Mouse (Mus musculus) thymus, postnatal 4 days (tissue): ENCODE results near the gene A730015C16Rik.
A peak's percentile ranks its signal among the peaks of the same experiment; 100 is the strongest.

Source experiments
- DNase-seq: peaks from one replicate; pipeline ENCODE4 v3.0.0; 2021

Gene A730015C16Rik

DNA sequence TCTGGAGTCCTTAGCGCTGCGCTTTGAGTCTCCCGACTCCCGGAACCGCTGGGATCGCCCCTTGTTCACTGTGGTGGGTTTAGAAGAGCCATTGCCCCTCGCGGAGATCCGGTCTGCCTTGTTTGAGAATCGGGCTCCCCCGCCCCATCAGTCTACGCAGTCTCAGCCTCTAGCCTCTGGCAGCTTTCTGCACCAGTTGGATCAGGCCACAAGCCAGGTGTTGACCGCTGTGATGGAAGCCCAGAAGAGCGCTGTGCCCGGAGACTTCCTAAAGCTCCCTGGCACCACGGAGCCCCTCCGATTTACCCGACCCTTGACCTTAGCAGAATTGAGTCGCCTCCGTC lies at the start of gene A730015C16Rik:
A730015C16Rik (minus strand) TSS at position 115 of the 344 bp plus-strand sequence.
- DNase-seq: peak; percentile 51

DNA sequence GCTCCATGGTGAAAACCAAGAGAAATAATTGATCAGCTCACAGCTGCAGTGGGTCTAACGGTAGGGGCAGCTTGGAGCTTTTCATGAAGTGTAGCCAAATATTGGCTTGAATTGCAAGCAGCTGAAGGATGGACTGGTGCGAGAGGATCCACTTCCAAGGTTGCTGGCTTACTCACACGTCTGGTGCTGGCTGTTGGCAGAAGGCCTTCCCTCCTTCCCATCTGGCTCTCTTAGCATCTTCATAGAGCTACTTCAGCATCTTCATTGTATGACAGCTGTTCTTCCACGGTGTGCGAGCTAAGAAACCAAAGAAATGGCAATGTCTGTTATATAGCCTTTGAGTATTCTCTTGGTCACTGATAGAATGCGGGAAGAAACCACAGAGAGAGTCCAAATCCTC lies 42.5 kb upstream of the A730015C16Rik start:
- no peak for DNase-seq

DNA sequence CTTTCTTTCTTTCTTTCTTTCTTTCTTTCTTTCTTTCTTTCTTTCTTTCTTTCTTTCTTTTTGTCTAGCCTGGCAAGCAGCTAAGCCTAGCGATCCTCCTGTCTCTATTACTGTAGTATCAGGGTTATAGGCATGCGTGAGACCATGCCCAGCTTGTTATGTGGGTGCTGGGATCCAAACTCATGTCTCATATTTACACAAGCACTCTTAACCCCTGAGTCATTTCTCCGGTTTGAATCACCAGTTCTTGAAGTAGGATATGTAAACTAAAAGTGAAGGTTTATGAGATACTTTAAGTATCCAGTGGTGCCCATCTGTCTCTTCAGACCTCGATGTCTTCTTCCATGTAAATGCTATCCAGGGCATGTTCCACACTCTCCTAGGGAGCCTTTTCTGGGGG lies 39.0 kb upstream of the A730015C16Rik start:
- no peak for DNase-seq

DNA sequence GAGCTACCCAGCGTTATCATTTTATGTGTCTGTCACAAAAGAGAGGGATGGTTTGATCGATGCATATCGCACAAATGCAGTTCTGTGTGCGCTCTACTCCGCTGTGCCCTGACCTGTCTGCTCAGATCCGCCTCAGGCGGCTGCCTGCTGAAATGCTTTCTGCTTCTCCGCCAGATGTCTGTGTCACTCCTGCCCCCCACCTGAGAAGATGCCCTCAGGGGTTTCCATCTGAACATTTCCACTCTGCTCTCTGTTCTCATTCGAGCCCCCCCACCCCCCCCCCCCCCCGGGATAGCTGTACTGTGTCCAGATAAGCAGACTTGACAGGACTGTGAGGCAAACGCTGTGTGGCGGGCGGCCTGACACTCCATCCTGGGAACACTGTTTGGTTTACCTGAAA lies 35.4 kb upstream of the A730015C16Rik start:
- no peak for DNase-seq

DNA sequence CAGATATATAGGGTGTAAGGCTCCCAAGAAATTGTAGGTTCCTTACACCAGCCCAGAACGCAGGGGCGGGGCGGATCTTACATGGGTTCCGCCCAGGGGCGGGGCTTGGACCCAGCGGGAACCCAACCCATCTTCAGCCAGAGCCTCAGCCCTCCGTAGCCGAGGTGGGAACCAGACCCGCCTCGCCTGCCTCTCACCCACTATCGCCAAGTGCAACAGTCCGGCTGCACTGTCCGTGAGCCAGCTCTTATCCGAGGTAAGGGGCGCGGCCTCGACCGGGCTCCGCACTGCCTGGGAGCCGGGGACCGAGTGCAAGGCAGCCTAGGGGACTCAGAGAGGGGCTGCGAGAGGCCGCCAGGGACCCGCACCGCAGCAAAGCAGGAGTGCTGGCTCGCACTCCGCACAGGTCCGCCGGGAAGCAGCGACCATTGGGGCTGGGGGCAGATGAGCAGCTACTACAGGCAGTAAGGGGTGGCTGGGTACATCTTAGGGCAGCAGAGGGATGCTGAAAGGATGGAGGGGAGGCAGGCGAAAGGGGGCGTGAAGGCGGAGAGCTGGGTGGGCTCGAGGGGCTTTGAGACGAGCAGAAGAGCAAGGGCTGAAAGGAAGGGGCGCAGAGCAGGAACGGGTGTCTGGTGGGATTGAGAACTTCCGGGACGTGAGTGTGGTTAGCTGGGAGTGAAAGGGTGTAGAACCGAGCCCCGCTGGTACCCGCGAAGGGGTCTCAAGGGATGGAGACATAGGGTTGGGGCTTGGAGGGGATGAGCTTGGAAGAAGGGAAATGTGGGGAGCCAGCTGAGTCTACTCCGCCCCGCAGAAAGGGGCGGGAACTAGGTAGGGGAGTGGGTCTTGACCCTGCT lies 30.8 kb upstream of the A730015C16Rik start, which contains the start of gene Rab3b:
Rab3b (plus strand) TSS at position 101 of the 860 bp plus-strand sequence.
- DNase-seq: peak; percentile 81

DNA sequence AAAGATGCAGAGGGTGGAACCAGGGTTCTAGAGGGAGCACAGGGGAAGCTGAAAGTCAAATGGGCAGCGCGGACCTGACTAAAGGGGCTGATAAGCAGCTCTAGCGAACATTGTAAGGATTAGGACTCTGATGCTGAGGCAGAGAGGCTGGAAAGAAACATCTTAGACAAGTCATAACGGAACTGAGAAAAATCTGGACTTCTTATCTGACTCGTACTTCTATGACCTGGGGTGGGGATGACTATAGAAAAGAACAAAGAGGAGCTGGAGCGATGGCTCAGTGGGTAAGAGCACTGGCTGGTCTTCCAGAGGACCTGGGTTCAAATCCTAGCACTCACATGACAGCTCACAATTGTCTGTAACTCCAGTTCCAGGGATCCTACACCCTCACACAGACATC lies 29.5 kb upstream of the A730015C16Rik start:
- DNase-seq: no peak

DNA sequence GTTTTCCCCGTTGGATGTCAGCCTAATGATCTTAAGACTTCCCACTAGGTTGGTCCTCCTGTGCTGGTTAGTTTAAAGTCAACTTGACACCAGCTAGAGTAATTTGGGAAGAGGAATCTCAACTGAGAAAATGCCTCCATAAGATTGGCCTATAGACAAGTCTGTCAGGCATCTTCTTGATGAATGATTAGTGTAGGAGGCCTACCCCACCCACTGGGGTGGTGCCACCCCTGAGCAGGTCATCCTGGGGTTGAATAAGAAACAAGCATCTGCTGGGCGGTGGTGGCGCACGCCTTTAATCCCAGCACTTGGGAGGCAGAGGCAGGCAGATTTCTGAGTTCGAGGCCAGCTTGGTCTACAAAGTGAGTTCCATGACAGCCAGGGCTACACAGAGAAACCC lies 25.3 kb upstream of the A730015C16Rik start:
- DNase-seq: no peak

DNA sequence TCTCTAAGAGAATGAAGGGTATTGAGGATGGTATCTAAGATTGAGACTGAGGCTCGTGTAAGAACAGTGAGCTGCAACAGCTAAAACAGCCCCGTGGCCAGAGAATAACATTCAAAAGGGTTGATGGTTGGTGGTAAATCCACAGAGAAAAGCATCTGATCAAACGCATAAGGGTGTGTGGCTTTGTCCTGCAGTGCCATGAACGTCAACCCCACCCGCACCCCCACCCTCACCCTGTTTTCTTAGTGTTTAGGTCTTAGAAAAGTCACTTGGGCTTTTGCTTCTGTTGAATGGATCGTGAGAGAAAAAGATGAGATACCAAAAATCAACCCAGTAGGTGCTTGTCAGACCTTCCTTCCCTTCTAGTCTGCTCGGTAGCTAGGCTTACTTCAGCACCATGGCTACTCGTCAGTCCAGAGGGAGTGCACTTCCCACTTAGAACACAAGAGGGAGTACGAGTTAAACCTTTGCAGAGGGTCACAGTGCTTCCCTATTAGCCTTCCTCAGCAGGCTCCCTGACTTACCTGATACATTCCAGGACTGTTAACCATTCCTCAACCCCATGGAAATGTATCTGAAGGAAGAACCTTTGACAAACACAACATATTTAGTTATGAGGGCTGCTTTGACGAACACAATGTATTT lies 21.4 kb upstream of the A730015C16Rik start:
- peak; percentile 77 for DNase-seq

DNA sequence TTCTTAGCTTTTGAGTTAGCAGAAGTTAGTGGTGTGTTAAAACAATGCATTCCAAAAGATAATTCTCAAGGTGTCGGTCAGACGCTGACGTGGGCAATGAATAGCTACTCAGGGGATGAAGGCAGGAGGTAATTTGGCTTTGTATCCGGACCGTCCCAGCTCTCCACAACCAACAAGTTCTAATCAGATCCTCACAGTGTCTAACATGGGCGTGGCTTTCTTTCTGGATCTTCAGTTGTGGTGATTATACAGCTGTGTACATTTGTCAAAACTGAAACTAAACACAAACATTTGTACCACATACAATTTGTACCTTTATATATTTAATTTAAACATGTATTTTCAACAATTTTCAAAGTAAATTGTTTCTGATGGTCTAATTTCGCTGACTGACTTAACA lies 18.4 kb upstream of the A730015C16Rik start:
- no peak for DNase-seq

DNA sequence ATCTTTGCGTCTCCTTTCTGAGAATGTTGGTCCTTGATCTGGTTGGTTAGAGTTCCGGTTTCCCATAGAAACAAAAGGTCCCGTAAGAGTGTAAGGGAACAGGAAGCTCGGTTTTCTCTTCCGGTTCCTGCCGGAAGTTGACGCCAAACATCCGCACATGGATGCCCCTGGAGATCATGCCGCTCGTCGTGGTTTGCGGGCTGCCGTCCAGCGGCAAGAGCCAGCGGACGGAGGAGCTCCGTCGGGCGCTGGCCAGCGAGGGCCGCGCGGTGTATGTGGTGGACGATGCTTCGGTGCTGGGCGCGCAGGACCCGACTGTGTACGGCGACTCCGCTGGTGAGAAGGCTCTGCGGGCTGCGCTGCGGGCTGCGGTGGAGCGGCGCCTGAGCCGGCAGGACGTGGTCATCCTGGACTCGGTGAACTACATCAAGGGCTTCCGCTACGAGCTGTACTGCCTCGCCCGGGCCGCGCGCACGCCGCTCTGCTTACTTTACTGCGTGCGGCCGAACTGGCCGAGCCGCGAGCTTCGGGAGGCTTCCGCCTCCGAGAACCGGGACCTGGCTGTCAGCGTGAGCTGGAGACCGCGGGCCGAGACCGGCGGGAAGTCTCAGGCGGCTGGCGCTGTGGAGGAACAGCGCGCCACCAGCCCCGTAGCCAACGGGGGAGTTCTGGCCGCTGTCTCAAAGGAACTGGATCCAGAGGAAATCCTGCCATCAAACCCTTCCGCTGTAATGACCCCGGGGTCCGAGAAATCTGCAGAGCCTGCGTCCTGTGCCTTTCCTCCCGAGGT lies 509 bp downstream of the A730015C16Rik start, which contains the start of gene Kti12:
Kti12 (plus strand) TSS at position 71 of the 790 bp plus-strand sequence.
- DNase-seq: peak; percentile 75

DNA sequence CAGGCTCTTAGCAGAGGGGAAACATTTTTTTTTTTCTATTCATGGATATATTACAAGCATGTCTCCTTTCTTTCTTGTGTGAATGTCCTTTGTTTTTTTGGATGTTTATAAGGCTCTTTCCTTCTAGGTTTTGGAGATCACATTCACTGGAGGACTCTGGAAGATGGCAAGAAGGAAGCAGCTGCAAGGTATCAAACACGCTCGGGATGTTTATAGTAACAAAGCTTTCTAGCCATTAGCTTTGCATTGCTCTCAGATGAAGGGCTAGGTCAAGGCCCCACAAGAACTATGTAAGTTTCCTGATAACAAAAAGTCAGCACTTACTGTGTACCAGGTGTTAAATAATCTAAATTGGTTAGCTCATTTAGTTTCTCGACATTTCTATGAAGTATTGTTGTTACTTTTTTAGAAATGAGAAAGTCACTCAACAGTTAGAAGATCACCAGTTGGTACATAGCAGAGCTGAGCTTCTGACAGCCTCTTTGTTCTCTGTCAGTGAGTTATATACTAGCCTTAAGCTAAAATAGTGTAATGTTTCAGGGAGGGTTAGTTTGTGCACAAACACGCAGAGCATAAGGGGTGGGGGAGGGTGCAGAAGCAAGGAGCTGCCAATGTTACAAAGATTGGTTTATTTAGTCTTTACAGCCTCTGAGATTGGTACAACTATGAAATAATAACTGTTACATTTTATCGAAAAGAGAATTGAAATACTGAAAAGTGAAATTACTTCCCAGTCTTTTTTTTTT lies 2.4 kb downstream of the A730015C16Rik start:
- no peak for DNase-seq

DNA sequence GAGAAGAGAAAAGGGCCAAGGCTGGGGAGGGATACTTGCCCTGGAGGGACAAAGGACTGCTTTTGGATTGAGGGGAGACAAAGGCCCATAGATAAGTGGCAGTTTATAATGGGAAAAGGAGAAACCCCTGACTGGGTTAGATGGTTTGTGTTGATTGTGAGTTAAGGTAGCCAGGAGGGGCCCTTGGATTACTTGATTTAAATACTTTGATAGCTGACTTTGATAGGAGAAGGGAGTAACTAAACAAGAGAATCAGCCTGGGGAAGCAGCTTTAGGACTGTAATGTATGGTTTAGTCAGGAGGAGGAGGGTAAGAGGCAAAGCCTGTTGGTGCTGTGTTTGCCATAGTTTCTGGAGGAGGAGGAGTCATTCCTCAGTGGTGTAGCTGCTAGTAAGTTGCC lies 5.1 kb downstream of the A730015C16Rik start:
- no peak for DNase-seq

DNA sequence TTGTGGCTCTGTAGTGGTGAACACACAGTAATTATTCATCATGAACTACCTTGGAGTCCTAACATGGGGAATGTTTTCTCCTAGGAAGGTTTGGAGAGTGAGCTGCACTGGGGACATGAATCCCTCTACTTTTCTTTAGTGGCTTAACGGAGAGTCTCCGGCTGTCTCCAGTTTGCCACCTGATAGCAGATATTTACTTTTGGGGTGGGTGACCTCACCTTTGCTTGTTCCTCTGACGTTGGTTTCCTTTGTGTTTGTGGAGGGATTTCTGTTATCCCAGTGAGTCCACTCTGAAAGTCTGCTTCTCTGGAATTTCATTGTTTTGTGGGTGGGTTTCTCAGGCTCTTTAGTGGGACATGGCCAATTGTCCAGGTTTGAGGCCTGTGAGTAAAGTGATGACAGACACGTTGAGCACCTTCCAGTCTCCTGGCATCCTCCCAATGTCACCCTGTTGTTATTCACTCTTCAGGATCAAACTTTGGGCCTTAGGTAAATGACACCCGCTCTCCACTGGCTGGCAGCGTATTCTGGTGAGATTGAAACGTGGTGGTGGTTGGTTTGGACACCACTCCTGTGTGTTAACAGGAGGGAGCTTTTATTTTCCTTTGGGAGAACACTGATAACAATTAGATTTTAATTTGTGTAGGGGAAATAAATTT lies 6.4 kb downstream of the A730015C16Rik start:
- DNase-seq: no peak

DNA sequence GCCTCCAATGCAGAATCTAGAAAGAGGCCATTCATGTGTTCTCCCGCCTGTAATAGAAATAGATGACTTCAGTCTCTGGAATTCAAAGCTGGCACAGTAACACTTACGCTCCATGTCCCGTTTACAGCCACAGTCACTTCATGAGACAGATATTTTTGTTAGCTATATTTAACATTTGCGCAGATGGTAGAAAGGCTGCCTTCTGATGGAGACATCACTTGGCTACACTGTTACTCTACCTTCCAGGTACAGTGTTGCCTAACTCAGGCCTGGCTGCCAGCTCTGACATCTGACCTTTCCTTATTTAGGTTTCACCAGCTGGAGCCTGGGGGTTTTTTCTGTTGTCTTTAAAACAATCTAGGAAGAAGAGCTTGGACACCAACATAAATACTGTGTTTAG lies 10.4 kb downstream of the A730015C16Rik start:
- no peak for DNase-seq

DNA sequence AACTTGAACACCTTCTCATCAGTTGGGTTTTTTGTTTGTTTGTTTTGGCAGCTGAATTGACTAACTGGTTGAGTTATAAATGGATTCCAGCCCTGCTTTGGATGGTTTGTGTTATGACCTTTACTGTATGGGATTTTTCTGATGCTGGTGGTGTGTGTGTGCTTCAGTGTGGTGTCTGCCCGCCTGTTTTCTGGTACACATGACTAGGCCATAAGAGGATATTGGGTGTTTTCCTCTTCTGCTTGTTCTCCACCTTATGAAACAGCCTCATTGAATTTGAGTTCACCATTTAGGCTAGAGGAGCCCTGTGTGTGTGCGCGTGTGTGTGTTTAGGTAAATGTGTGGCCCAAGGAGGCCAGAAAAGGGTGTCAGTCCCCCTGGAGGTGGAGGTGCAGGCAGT lies 12.9 kb downstream of the A730015C16Rik start:
- DNase-seq: peak; percentile 18

DNA sequence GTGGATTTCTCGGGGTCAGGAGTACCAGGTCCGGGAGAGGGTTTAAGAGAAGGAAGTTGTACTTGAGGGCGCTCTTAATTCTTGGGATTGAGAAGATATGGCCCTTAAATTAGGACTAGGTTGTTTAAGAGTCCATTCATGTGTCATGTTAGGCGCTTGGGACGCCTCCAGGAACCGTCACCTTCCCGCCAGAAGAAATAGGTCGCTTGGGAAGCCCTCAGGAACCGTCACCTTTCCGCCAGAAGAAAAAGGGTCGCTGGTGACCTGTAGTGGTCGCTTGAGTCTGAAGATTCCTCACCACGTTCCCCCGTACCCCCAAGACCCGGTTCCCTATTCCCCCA lies 13.5 kb downstream of the A730015C16Rik start:
- peak; percentile 20 for DNase-seq

DNA sequence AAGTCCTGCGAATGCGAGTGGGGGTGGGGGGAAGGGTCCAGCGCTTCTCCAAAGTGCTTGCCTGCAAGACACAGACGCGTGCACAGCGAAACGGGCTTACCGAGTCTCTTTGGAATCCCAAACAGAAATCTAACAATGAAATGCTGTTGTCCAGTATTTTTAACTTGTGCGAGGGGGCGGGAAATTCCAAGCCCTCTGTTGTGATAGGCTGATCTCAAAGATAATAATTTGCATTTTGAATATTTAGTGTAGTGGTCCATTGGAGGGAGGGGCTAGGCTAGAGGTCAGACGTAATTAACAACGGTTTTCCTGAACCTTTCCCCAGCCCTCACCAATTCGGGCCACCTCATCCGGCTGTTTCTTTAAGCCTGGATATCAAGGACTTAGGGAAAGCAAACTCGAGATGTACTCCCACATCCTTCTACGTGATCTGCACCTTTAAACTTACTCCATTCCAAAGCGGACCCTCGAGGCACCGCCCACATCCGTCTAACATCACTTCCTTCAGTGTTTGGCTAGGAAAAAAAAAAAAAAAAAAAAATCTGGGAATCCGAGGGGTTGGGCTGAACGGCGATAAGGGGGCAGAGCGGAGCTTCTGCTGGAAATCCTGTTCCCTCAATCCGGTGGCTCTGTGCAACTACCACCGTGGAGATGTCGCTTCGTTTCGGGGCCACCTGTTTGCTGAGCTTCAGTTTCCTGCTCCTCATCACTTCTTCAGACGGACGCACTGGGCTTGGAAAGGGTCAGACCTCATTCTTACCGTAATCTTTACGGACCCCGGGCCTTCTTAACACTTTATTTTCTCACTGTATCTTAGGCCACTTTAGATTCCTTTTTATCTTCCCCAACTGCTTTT lies 14.1 kb downstream of the A730015C16Rik start, which contains the start of gene Txndc12:
Txndc12 (plus strand) TSS at position 487 of the 856 bp plus-strand sequence.
- peak; percentile 81 for DNase-seq

DNA sequence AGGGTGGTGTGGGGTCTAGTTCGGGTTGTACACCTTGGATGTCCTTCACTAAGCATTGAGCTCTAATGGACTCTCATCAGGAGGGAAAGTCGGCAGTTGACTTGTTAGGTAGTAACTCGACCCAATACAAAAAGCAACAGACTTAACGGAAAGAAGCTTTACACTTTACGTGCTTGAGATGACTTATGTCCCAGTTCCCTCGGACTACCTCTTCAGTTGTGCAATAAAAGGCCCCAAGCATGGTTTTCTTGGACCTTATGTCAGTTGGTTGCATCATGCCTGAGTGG lies 14.6 kb downstream of the A730015C16Rik start:
- DNase-seq: no peak

DNA sequence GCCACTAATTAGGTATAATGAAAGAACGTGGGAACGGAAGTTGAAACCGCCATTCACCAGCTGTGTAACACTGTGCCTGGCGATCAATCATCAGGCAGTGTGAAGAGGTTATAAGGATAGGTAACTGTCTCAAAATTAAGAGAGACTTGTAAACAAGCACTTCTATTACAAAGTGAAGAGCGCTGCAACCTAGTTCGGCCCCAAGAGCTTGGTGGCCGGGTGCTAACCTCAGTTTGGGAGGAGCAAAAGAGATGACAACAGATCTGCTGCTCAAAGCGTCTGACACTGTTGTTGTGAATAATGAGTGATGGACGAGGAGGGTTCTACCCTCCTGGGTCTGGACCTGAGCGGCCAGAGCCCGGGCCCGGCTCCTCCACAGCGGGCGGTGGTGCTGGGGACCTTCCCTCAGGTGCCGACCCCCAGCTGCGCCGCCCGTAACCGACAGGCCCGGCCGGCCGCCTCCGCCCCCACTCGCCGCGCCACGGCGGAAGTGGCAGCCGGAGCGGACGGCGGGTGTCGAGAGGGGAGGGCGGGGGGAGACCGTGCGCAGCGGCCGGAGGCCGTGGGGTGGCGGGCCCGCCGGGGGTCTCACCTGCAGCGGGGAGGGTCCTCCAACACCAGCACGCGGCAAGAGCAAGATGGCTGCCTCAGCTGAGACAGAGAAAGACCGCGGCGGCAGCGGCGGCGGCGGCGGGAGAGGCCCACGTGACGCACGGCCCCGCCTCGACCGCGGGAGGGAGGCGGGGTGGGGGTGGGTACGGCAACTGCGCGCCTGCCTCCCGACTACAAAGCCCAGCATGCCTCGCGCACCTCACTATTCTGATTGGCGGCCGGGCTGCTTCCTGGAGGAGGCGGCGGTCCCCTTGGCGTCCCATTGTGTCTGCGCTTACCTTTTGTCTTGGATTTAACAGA lies 15.2 kb downstream of the A730015C16Rik start, which contains the start of gene Btf3l4:
Btf3l4 (minus strand) TSS at position 699 of the 912 bp plus-strand sequence.
- peak; percentile 92 for DNase-seq

DNA sequence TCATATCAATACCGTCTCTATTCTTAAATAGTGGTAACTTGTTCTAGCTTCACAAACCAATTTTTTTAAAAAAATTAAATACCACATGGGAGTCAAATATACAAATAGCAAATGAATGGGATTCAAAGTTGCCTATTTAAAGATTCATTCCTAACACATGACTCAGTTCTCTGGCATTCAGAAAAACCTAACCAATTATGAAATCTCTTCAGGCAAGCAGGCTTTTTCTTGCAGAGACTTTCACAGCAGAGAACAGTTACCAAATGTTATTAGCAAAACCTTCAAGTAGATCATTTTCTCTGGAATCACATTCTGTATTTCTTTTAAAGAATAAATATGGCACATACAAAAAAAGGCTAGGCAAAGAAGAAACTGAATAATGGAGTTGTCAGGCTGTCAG lies 17.7 kb downstream of the A730015C16Rik start:
- DNase-seq: no peak
